Mouse (Mus musculus) lung, embryonic 14.5 days (tissue): ENCODE measurements around the gene Nnmt. TPM values are rescaled to one million over a fixed set of nuclear protein-coding genes. Genes with fewer than 3 reads are reported as not detected.

Experiments
- ATAC-seq: fragments of 200-750 bp; cut with Nextera tagmentation; 2 replicates; pipeline ENCODE4 v1.8.0; 2017; ENCODE audit warnings: mild to moderate bottlenecking, moderate TSS enrichment, moderate library complexity; ENCODE audit not compliant: insufficient read depth
- DNase-seq: peaks from one replicate; pipeline ENCODE4 v3.0.0-alpha.2; 2015
- H3K27ac ChIP-seq: fragments of 300-500 bp; sonication (generic); 2 replicates; pipeline ENCODE4 v1.5.1; 2014; ENCODE audit warnings: low read depth, mild to moderate bottlenecking, moderate library complexity
- H3K27me3 ChIP-seq: fragments of 300-500 bp; sonication (generic); 2 replicates; pipeline ENCODE4 v1.6.1; 2014; ENCODE audit warnings: low read length, control low read depth; ENCODE audit not compliant: insufficient read depth
- H3K36me3 ChIP-seq: fragments of 300-500 bp; sonication (generic); 2 replicates; pipeline ENCODE4 v1.6.1; 2014; ENCODE audit warnings: control low read depth; ENCODE audit not compliant: insufficient read depth
- H3K4me1 ChIP-seq: fragments of 300-500 bp; sonication (generic); 2 replicates; pipeline ENCODE4 v1.6.1; 2014; ENCODE audit warnings: antibody characterized with exemption, control low read depth; ENCODE audit not compliant: insufficient read depth
- H3K4me2 ChIP-seq: fragments of 300-500 bp; sonication (generic); 2 replicates; pipeline ENCODE4 v1.6.1; 2014; ENCODE audit warnings: mild to moderate bottlenecking
- H3K4me3 ChIP-seq: fragments of 300-500 bp; sonication (generic); 2 replicates; pipeline ENCODE4 v1.5.1; 2014; ENCODE audit warnings: low read depth, low read length
- H3K9ac ChIP-seq: fragments of 300-500 bp; sonication (generic); 2 replicates; pipeline ENCODE4 v1.6.1; 2014
- H3K9me3 ChIP-seq: fragments of 300-500 bp; sonication (generic); 2 replicates; pipeline ENCODE4 v1.6.1; 2016; ENCODE audit warnings: low read depth, low read length, control low read depth
- CTCF ChIP-seq: IDR thresholded peaks from 2 replicates; pipeline ENCODE4 v1.5.1; 2016; ENCODE audit warnings: antibody characterized with exemption, low read depth
- WGBS: fragments of 180-500 bp; shearing (Covaris S2); extraction: QIAGEN DNeasy Blood & Tissue Kit; methylation state at CpG from one replicate; pipeline ENCODE4 v1.1.7; 2014; 5-methylcytosine and 5-hydroxymethylcytosine counted together
- polyA plus RNA-seq: library from polyadenylated mRNA; unstranded; fragments of >200 nt; fragmentation: Nextera tagmentation; extraction: Ambion mirVana; gene quantifications from 2 replicates; pipeline ENCODE4 v1.2.1, GENCODE M21; 2014

Nnmt gene
- polyA plus RNA-seq, 1 experiment from 2014 or later: 0.71 TPM

- no peak for TF ChIP-seq CTCF
- ATAC-seq (no peak), DNase-seq (no peak)
- Histone ChIP-seq H3K27ac (no peak overlapping the region), H3K4me1 (no peaks in the 10 kb centered on the region), H3K36me3 (no peaks in the 10 kb centered on the region), H3K27me3 (no peaks in the 10 kb centered on the region), H3K9ac (no peak overlapping the region), H3K9me3 (no peaks in the 10 kb centered on the region), H3K4me3 (no peak overlapping the region), H3K4me2 (no peak overlapping the region)
- 56% methylated on average over 11 of the region's 11 CpGs for WGBS
These were observed 8.0 kb downstream of the Nnmt start for GRCm38 (mm10) chr9:48596924-48597323.

- WGBS: 59% methylated on average over 8 of the region's 8 CpGs
- H3K27me3 ChIP-seq: no peaks in the 10 kb centered on the region
These were observed 11.0 kb downstream of the Nnmt start for GRCm38 (mm10) chr9:48593915-48594314.

GRCm38 (mm10) chr9:48590606-48591005 is 14.3 kb downstream of the Nnmt start:
- Histone ChIP-seq H3K27me3 (no peaks in the 10 kb centered on the region), H3K27ac (no peak overlapping the region), H3K4me2 (no peak overlapping the region), H3K4me1 (no peaks in the 10 kb centered on the region), H3K36me3 (no peaks in the 10 kb centered on the region), H3K9me3 (no peaks in the 10 kb centered on the region), H3K4me3 (no peak overlapping the region), H3K9ac (no peak overlapping the region)
- DNase-seq (no peak), ATAC-seq (no peak)
- TF ChIP-seq CTCF: no peak
- 67% methylated on average over 4 of the region's 4 CpGs for WGBS

More at GRCm38 (mm10) chr9:48593915-48594314, 11.0 kb downstream of the Nnmt start:
- ATAC-seq: no peak
- no peak for DNase-seq
- no peaks in the 10 kb centered on the region for H3K4me1 ChIP-seq
- H3K4me3 ChIP-seq: no peak overlapping the region
- H3K4me2 ChIP-seq: no peak overlapping the region
- TF ChIP-seq CTCF: no peak
- no peaks in the 10 kb centered on the region for H3K9me3 ChIP-seq
- H3K9ac ChIP-seq: no peak overlapping the region
- H3K36me3 ChIP-seq: no peaks in the 10 kb centered on the region
- no peak overlapping the region for H3K27ac ChIP-seq

- Histone ChIP-seq H3K27ac (no peak overlapping the region), H3K4me1 (no peaks in the 10 kb centered on the region), H3K4me3 (no peak overlapping the region), H3K27me3 (no peaks in the 10 kb centered on the region), H3K36me3 (no peaks in the 10 kb centered on the region), H3K4me2 (no peak overlapping the region), H3K9me3 (no peaks in the 10 kb centered on the region), H3K9ac (no peak overlapping the region)
- ATAC-seq (no peak), DNase-seq (peak; percentile 90)
- WGBS: 2% methylated on average over 4 of the region's 4 CpGs
- TF ChIP-seq CTCF: peak; percentile 81
These were observed 18.6 kb downstream of the Nnmt start for GRCm38 (mm10) chr9:48586332-48586731.

GRCm38 (mm10) chr9:48580808-48581207 is 24.1 kb downstream of the Nnmt start:
- no peak for TF ChIP-seq CTCF
- Histone ChIP-seq H3K9ac (no peak overlapping the region), H3K27ac (no peak overlapping the region), H3K9me3 (no peaks in the 10 kb centered on the region), H3K27me3 (no peaks in the 10 kb centered on the region), H3K4me2 (no peak overlapping the region), H3K4me1 (no peaks in the 10 kb centered on the region), H3K36me3 (no peaks in the 10 kb centered on the region), H3K4me3 (no peak overlapping the region)
- DNase-seq: no peak
- WGBS: 67% methylated on average over 1 of the region's 1 CpGs
- ATAC-seq: no peak

- Histone ChIP-seq H3K4me3 (no peak overlapping the region), H3K9ac (no peak overlapping the region), H3K9me3 (no peaks in the 10 kb centered on the region), H3K4me2 (no peak overlapping the region), H3K36me3 (no peaks in the 10 kb centered on the region), H3K27me3 (no peaks in the 10 kb centered on the region), H3K27ac (no peak overlapping the region), H3K4me1 (no peaks in the 10 kb centered on the region)
- no peak for TF ChIP-seq CTCF
- 85% methylated on average over 5 of the region's 5 CpGs for WGBS
- DNase-seq: no peak
- ATAC-seq: no peak
These were observed 42.6 kb downstream of the Nnmt start for GRCm38 (mm10) chr9:48562388-48562787.

GRCm38 (mm10) chr9:48559482-48560139 is 45.3 kb downstream of the Nnmt start:
- Histone ChIP-seq H3K36me3 (no peaks in the 10 kb centered on the region), H3K4me2 (no peak overlapping the region), H3K9ac (no peak overlapping the region), H3K27me3 (no peaks in the 10 kb centered on the region), H3K4me1 (no peaks in the 10 kb centered on the region), H3K4me3 (no peak overlapping the region), H3K27ac (no peak overlapping the region), H3K9me3 (no peaks in the 10 kb centered on the region)
- 19% methylated on average over 4 of the region's 4 CpGs for WGBS
- TF ChIP-seq CTCF: peak; percentile 82
- ATAC-seq (no peak), DNase-seq (peak; percentile 74)
